ENCODE assay signal across 14 mouse cellular contexts in the genomic region with DNA sequence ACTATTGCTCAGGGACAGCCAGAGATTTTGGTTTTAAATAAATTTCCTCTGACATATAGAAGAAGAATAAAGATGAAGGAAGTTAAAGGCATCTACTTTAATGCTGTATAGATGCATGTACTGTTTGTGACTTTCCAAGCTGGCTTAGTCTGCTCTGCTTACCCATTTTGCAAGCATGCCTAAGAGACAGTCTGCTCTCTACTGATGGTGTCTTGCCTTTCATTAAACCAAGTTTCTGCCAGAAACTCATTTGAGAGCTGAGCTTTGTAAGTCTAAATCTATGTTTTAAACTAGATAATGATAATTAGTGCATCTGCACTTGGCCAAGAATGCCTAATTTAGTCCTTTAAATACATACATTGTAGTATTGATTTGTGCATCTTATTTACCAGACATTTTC.
"Had no signal": no experiment of that assay in that cellular context is flagged by ENCODE, and none has a peak within 500 bp of the region (broad histone marks: within the 10 kb centered on the region; RNA-seq: fewer than 3 reads in every experiment).

No protein-coding gene starts in this region.

- H3K36me3 ChIP-seq: limb, embryonic 12.5 days; limb, embryonic 15.5 days; liver, embryonic 13.5 days had no signal

- H3K4me1 ChIP-seq: limb, embryonic 12.5 days; limb, embryonic 15.5 days; liver, embryonic 13.5 days had no signal

- H3K4me3 ChIP-seq: limb, embryonic 12.5 days; limb, embryonic 15.5 days; liver, embryonic 13.5 days had no signal

- H3K27me3 ChIP-seq: limb, embryonic 12.5 days; limb, embryonic 15.5 days; liver, embryonic 13.5 days had no signal

- H3K9me3 ChIP-seq: limb, embryonic 12.5 days; limb, embryonic 15.5 days; liver, embryonic 13.5 days had no signal

- DNase-seq: kidney, adult 9 months; kidney, postnatal 14 days; kidney, postnatal 4 days; left cerebral cortex, postnatal 4 days; liver, embryonic 13.5 days; lung, adult 2 months; lung, postnatal 14 days; lung, postnatal 4 days; midbrain, embryonic 14.5 days; thymus, postnatal 25 days had no signal

- H3K9ac ChIP-seq: limb, embryonic 12.5 days; limb, embryonic 15.5 days; liver, embryonic 13.5 days had no signal

- H3K4me2 ChIP-seq: limb, embryonic 12.5 days; limb, embryonic 15.5 days; liver, embryonic 13.5 days; midbrain, embryonic 11.5 days had no signal

- H3K27ac ChIP-seq: limb, embryonic 12.5 days; limb, embryonic 15.5 days; liver, embryonic 13.5 days; stomach, postnatal 0 days had no signal
